Mouse (Mus musculus) layer of hippocampus, adult 9-10 months (tissue): ENCODE measurements at regions not wholly inside any gene's neighbourhood (a gene's known extent, or its start where the extent isn't known, plus 50 kb on each side); places are given as distances from the start of the nearest gene placed in this dataset.

ENCODE experiments used
- DNase-seq: peaks from one replicate; pipeline ENCODE4 v3.0.0; 2022; ENCODE audit warnings: low spot score

- no peak for DNase-seq
These were observed 1037.3 kb downstream of the Fam181b start for GRCm38 (mm10) chr7:94116899-94117521.

- no peak for DNase-seq
These were observed 1044.1 kb downstream of the Fam181b start for GRCm38 (mm10) chr7:94123781-94124180.

- peak; percentile 1 for DNase-seq
These were observed 1074.6 kb downstream of the Fam181b start for GRCm38 (mm10) chr7:94154221-94154620.

GRCm38 (mm10) chr7:94155458-94155857 is 1075.8 kb downstream of the Fam181b start:
- no peak for DNase-seq

- DNase-seq = no peak
These were observed 1100.4 kb downstream of the Fam181b start for GRCm38 (mm10) chr7:94180027-94180426.

- DNase-seq = no peak
These were observed 1132.7 kb downstream of the Fam181b start for GRCm38 (mm10) chr7:94212341-94212740.

GRCm38 (mm10) chr7:94227482-94227881 is 1147.8 kb downstream of the Fam181b start:
- no peak for DNase-seq

GRCm38 (mm10) chr7:94233653-94234052 is 1154.0 kb downstream of the Fam181b start:
- DNase-seq = peak; percentile 8

- DNase-seq = no peak
These were observed 1169.8 kb downstream of the Fam181b start for GRCm38 (mm10) chr7:94249501-94249900.

GRCm38 (mm10) chr7:94268665-94269320 is 1189.1 kb downstream of the Fam181b start:
- no peak for DNase-seq

- DNase-seq = no peak
These were observed 1201.9 kb downstream of the Fam181b start for GRCm38 (mm10) chr7:94281529-94281928.

- no peak for DNase-seq
These were observed 1202.3 kb downstream of the Fam181b start for GRCm38 (mm10) chr7:94282010-94282409.

GRCm38 (mm10) chr7:94283031-94283609 is 1203.5 kb downstream of the Fam181b start:
- no peak for DNase-seq

GRCm38 (mm10) chr7:94305602-94306001 is 1225.9 kb downstream of the Fam181b start:
- no peak for DNase-seq

- DNase-seq = no peak
These were observed 1235.4 kb downstream of the Fam181b start for GRCm38 (mm10) chr7:94314983-94315642.

- no peak for DNase-seq
These were observed 1252.9 kb downstream of the Fam181b start for GRCm38 (mm10) chr7:94332601-94333000.
